In the genomic region with DNA sequence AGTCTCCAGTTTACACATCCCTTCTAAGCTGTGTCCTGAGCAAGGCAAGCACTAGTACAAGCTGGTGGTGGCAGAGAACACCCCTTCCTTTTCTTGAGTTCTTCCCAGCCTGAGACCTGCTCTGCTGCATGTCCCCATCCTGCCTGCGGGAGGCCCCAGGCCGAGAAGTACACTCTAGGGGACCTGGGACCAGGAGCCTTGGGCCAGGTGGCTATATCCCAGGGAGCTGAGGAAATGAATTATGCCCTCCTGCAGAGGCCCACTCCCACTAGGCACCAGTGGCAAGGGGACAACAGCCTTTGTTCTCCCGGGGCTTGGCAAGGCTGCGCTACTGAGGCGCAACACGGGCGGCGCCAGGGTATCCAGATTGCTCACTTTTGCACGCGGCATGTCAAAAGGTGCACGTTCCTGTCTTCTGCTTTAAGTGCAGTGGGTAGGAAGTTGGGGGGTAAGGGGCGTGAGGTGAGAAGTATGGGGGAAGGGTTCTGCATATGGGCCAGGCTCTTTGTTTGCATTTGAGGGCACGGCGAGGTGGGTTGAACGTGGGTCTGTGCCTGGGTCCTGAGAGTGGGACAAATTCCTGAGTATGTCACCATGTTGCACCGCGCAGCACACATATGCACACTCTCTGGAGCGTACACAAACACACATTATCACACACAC, we compare ENCODE assay signal across 9 mouse cellular contexts. TPM values are rescaled to one million over a fixed set of nuclear protein-coding genes. Genes with fewer than 3 reads are reported as not detected.
DNase-seq lines count a peak whose midpoint lies in the region; ATAC-seq and TF ChIP-seq lines count a peak whose summit lies in the region.
"Had no signal": no experiment of that assay in that cellular context is flagged by ENCODE, and none has a peak within 500 bp of the region (broad histone marks: within the 10 kb centered on the region; RNA-seq: fewer than 3 reads in every experiment).

No protein-coding gene starts in this region.

- H3K9me3 ChIP-seq in forebrain, embryonic 15.5 days: no peaks in the 10 kb centered on the region
- H3K9me3 ChIP-seq in neural tube, embryonic 15.5 days (replicated peaks): no peaks in the 10 kb centered on the region

- intact Hi-C loops in left cerebral cortex, adult 2 months (cut with DNase I): loop anchor here (5.0 to 10.0 kb wide), 2 partner anchors 321 to 836 kb away; no protein-coding TSS in a partner anchor

- H3K27me3 ChIP-seq in forebrain, embryonic 15.5 days: no peaks in the 10 kb centered on the region
- H3K27me3 ChIP-seq in neural tube, embryonic 15.5 days (replicated peaks): no peaks in the 10 kb centered on the region

- DNase-seq in left cerebral cortex, adult 2 months (ENCODE audit: extremely low spot score in 1 of 2, low spot score in 2 of 2): peak in 1 of 2 experiments; percentile 13
- no peak for DNase-seq in left cerebral cortex, adult 11 months (ENCODE audit: low spot score)
- peak; percentile 38 for DNase-seq in cerebellum, adult 11-12 months
- peak; percentile 2 to 7 for DNase-seq in layer of hippocampus, postnatal 14 days (ENCODE audit: low spot score in 2 of 2)
- DNase-seq in adrenal gland, postnatal 4 days (ENCODE audit: low spot score in 2 of 2): no peak
- no peak for DNase-seq in MN1 (ENCODE audit: low spot score)

- ATAC-seq in forebrain, embryonic 15.5 days (replicated peaks): peak; percentile 53
- peak; percentile 54 for ATAC-seq in neural tube, embryonic 15.5 days (ENCODE audit: low FRiP score)

- no peak overlapping the region for H3K27ac ChIP-seq in left cerebral cortex, adult 2 months
- H3K27ac ChIP-seq in forebrain, embryonic 15.5 days (replicated peaks): peak overlapping the region; percentile 91
- H3K27ac ChIP-seq in neural tube, embryonic 15.5 days (replicated peaks): no peak overlapping the region

- peak overlapping the region; percentile 81 for H3K9ac ChIP-seq in forebrain, embryonic 15.5 days (replicated peaks)
- peak overlapping the region; percentile 60 for H3K9ac ChIP-seq in neural tube, embryonic 15.5 days (replicated peaks)

- no peaks in the 10 kb centered on the region for H3K4me1 ChIP-seq in forebrain, embryonic 15.5 days
- no peaks in the 10 kb centered on the region for H3K4me1 ChIP-seq in neural tube, embryonic 15.5 days

- WGBS in forebrain, embryonic 15.5 days: 25% methylated on average over 18 of the region's 18 CpGs
- 36% methylated on average over 18 of the region's 18 CpGs for WGBS in neural tube, embryonic 15.5 days

- H3K4me3 ChIP-seq in left cerebral cortex, adult 2 months: peak overlapping the region; percentile 39
- H3K4me3 ChIP-seq in forebrain, embryonic 15.5 days: peak overlapping the region; percentile 64
- peak overlapping the region; percentile 57 for H3K4me3 ChIP-seq in neural tube, embryonic 15.5 days (replicated peaks)

- TF ChIP-seq CTCF in left cerebral cortex, adult 2 months (IDR thresholded peaks at IDR 0.05): peak; percentile 15

- H3K36me3 ChIP-seq in forebrain, embryonic 15.5 days: no peaks in the 10 kb centered on the region
- no peaks in the 10 kb centered on the region for H3K36me3 ChIP-seq in neural tube, embryonic 15.5 days

- H3K4me2 ChIP-seq in forebrain, embryonic 15.5 days (replicated peaks): peak overlapping the region; percentile 52
- H3K4me2 ChIP-seq in neural tube, embryonic 15.5 days: peak overlapping the region; percentile 63

RNA-seq across cellular contexts. Expression of a gene that starts 1.7 kb away (rescaled TPM):
- total RNA-seq in left cerebral cortex, adult 2 months (2021): 100 to 1,000 TPM; 137 to 154 TPM
- polyA plus RNA-seq in forebrain, embryonic 15.5 days (2015; fragmentation: Nextera tagmentation; extraction: Ambion mirVana): 115 and 116 TPM in 2 replicates
- total RNA-seq in layer of hippocampus, postnatal 14 days (2021): 100 to 1,000 TPM; 388 to 394 TPM
- polyA plus RNA-seq in neural tube, embryonic 15.5 days (2015; fragmentation: Nextera tagmentation; extraction: Ambion mirVana): 199 and 229 TPM in 2 replicates
- 1 to 10 TPM; 4.1 to 4.5 TPM for total RNA-seq in adrenal gland, postnatal 4 days (2021)
- total RNA-seq: liver, adult 2 months had no signal
- polyA plus RNA-seq: liver, adult 2 months had no signal

Comparison
In these comparisons a context has a peak if more than half of its experiments do, and no peak if none do; other contexts are left out.
1. DNase-seq: peak in cerebellum, adult 11-12 months (single experiment) and layer of hippocampus, postnatal 14 days (2 of 2); none in left cerebral cortex, adult 11 months (single experiment), adrenal gland, postnatal 4 days (0 of 2) and MN1 (single experiment).
2. RNA of a gene that starts 1.7 kb away (total RNA-seq): 388 to 394 TPM in layer of hippocampus, postnatal 14 days and 137 to 154 TPM in left cerebral cortex, adult 2 months; 4.1 to 4.5 TPM in adrenal gland, postnatal 4 days; every median in the first group is over 10 times any median in the second.
3. Peak in every context shown above with its lines, with median percentiles within 50 percentile points of each other: H3K4me3 ChIP-seq.